Mouse (Mus musculus): Measurements from ENCODE around the gene Tmem258.
A peak's percentile ranks its signal among the peaks of the same experiment; 100 is the strongest.

The Tmem258 gene

DNA sequence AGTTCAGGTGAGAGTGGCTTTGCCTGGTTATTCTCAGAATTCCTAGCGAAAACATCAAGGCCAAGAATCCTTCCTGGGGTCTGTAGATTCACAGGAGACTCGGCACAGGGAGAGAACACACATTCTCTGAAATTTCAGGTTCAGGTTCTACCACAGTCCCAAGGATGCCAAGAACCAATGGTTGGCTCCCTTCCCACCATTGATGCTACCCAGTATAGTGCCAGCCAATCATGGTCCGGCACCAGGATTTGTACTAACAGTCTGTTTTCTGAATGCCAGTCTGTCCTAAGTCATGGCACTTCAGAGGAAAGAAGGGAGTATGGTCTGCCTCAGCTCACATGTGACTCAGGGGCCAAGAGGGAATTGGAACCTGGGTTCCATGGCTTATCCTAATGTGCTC lies 17.9 kb upstream of the Tmem258 start:
- DNase-seq, result no peak

DNA sequence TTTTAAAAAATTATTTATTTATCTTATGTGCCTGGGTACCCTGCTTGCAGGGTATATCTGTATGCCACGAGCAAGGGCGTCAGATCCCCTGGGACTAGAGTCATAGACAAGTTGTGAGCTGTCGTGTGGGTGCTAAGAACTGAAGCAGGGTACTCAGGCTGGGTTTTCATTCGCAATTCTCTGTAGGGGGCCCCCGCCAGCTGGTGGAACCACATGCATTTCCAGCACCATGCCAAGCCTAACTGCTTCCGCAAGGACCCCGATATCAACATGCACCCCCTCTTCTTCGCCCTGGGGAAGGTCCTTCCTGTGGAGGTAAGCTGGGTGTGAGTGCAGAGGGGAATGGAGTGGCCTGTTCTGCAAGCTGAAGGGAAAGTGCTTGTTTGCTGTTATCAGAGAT lies 17.2 kb upstream of the Tmem258 start:
- DNase-seq, result no peak

DNA sequence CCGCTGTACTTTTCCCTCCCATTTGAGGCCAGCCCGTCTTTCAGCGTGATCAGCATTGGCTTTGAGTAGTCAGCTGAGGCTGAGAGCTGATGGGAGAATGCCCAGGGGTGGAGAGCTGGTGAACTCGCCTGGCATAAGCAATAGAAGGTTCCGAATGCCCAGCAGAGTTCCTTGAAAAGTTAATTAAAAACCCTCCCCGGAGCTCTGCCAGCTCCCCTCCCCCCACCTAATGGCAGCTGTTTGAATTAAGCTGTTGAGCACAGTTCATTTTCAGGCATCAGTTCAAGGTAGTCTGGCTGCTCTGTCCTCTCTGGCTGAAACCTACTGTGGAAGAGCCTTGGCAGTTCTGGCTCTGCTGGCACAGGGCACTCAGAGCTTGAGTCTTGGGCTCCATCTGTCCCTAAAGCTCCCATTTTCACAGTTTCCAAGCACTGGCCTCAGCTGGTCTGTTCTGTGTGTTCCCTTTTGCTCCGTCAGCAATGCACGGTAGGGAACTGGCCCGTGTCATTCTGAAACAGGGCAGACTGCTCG lies 15.5 kb upstream of the Tmem258 start:
- peak; percentile 95 for DNase-seq

DNA sequence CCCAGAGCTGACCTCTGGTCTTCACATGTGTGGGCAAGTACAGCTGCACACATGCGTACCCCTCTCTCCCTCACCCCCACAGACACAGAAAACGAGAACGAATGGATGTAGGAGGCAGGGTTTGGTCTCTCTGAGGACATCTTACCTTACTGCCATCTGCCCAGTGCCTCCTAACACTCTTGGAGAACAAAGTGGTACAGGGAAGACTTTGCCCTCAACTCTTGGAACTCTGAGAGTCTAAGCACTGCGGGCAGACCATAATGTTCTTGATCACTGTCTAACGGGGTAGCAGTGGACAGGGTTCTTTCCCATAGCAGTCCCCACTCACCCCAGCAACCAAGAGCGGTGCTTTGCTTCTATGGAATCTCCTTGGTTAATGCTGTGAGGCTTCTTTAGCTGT lies 14.8 kb upstream of the Tmem258 start:
- DNase-seq, result peak; percentile 35

DNA sequence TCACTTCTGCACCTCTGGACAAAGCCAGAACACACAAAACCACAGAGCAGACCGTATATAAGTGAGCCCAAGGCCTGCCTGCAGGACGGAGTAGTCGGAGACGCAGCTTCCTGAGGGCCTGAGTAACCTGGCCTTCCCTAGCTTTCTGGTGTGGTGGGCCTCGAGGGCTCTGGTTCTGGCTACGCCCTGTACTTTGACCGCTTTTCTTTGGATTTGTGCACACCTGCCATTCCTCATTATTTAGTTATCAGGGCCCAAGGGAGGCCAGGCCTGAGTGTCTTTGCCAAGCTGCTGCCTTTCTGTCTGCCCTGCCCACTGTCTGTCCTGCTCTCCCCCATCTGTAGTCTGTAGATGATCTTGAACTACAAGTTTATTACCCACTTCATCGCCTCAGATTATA lies 13.9 kb upstream of the Tmem258 start:
- no peak for DNase-seq

DNA sequence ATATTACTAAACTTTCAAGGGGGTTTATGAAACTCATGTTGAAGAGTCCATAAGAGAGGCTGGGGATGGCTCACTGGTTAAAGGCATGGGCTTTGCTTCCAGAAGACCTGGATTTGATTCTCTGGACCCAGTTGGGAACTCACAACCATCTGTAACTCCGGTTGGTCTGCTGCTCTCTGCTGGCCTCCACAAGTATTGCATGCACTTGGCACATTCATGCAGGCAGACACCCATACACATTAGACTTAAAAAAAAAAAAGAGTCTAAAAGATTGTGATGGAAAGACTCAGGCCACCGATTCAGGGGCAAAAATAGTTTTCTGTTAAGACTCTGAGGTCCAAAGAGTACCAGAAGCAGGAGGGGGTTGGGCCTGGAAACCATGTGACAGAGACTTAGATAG lies 13.0 kb upstream of the Tmem258 start:
- peak; percentile 76 for DNase-seq

DNA sequence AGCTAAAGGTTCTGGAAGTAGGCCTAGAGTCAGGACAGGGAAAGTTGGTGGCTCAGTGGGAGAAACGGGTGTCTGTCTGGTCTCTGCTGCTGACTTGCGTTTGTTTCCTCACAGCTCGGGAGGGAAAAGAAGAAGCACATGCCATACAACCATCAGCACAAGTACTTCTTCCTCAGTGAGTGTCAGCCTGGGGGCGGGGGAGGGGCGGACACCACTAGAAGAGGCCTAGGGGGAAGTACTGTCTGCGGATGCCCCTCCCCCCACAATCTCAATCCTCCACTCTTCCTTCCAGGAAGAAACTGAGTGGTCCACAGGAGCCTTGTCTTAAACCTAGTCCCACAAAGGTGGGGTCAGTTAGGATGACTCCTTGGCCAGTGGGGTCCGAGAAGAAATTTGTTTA lies 12.5 kb upstream of the Tmem258 start:
- DNase-seq, result no peak

DNA sequence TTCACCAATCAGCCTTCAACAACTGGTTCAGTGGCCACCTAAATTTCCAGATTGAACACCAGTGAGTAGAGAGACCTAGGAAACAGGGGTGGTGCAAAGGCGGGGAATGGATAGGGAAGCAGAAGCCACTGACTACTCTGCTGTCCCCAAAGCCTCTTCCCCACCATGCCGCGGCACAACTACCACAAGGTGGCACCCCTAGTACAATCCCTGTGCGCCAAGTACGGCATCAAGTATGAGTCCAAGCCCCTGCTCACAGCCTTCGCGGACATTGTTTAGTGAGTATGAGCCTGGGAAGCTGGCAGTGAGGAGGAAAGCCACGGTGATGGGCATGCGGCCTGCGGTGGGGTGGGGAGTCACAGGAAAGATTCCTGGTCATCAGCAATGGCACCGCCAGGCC lies 9.5 kb upstream of the Tmem258 start:
- no peak for DNase-seq

DNA sequence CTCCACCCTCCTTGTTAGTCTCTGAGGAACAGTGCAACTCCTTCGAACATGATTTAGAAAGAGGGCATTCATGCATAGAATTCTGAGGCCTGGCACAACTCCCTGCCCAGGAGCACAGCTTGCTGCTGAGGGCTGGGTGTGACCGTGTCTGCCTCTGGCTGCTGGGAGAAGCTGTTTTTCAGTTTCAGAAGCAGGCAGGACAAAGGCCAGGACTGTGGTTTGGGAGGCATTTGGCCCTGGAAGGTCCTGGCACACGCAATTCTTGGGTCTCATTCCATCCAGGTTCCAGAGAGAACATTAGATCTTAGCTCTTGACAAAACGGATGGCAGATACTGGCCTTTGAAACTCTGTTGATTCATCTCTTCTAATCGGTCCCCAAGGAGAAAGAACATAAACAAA lies 8.6 kb upstream of the Tmem258 start:
- peak; percentile 79 for DNase-seq

DNA sequence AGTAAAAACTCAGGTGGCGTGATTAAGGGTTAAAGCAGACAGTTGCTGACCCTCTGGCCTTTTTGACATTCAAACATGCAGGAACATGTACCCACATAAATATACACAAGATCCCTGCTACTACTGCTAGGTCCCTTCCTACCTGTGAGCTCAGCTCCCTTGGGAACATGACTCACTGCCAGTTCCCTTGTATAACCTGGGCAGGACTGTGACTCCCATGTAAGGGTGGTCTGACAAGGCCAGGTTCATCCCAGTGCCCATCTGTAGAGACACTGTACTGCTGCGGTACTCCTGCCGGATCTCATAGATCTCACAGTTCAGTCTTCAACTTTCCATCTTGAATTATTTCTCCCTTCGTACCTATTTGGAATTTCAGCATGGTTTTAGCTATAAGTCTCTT lies 6.7 kb upstream of the Tmem258 start:
- DNase-seq, result no peak

DNA sequence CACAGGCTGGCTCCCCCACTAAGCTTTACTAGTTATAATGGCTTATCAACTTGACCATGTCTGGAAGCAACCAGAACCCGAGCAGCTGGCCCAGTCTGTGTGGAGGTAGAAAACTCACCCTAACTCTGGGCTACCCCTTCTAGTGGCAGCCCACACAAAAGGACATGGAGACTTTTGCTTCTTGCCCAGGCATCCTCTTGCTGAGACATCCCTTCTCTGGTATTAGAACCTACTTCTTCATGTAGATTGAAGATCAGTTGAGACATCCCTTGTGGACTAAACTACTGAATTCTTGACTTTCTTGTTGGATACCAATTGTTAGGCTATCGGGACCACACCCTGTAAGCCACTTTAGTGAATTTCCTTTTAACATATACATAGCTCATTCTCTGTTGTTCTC lies 5.5 kb upstream of the Tmem258 start:
- no peak for DNase-seq

DNA sequence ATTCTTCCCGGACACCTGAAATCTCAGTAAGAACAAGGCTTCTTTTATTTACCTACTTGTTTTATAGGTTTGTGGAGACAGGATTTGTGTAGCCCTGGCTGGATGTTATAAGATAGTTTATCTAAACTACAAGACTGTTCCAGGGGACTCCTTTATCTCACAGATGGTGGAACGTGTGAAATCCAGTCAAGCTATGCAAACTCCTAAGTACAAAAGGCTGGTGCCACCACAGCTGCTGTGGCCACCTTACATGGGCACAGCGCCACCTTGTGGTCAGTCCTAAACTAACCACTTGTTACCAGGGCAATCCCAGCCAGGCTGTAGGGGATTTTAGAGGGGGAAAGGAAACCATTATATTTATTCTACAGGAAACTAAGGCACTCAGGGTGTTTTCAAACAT lies 5.1 kb upstream of the Tmem258 start:
- peak; percentile 61 for DNase-seq

DNA sequence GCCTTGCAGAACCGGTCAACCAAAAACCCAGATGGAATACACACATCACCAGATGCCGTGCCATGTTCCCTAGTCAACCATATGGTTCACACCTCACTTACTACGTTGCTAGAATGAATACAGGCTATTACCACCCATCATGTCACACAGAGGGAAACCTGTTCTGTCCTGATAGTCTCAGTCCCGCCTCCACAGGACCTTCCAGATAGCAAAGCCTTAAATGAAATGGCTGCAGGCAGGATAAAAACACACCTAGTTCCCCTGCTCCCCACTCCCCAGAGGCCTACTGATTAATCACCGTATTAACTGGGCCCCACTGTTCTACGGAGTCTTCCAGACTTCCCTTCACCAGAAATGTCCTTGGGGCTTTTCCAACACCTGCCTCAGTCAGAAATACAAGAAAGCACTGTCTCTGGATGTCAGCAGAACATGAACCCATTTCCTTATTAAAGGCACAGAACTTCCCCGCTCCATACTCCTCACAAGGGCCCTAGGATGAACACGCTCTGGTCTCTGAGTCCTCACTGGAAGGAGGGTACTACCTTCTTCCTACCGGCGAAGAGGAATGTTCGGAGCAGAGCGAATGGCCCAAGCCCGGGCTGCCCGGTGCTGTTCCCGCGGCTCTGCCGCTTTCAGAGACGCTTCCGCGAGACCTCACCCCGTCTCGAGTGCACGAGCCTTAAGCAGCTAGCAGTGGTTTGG lies 517 bp upstream of the Tmem258 start:
- DNase-seq, result no peak

DNA sequence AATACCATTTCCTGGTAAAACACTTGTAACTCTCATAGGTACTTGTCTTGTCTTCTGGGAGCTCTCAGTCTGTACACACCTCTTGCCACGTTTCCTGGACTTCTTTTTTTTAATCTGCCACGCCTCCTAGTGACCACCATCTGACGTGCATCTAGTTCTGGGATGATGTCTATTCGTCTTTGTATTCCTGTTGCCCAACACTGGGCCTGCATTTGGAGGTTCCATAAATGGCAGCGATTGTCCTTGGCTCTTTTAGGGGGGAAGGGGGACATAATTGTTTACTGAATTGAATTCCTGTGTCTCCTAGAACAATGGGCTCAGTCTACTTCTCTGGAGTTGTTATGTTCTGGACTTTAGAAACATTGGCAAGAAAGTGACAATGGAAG lies 795 bp downstream of the Tmem258 start:
- peak; percentile 52 for DNase-seq

DNA sequence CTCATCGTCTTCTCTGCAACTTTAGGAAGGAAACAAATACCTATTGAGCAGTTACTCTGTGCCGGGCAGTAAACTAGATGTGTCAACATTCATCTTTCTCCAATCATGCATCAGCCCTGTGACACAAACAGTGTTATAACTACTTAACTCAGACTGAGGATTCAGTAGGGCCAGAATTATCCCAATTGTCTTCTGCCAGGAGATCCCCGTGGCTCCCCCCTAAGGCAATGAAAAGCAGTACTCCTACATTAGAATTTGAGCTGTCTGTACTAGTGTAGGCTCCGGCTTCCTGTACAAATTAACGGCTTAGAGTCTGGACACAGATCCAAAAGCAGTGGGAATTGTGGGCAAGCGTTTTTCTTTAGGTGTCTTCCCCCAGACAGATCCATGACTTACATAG lies 1.2 kb downstream of the Tmem258 start:
- no peak for DNase-seq

DNA sequence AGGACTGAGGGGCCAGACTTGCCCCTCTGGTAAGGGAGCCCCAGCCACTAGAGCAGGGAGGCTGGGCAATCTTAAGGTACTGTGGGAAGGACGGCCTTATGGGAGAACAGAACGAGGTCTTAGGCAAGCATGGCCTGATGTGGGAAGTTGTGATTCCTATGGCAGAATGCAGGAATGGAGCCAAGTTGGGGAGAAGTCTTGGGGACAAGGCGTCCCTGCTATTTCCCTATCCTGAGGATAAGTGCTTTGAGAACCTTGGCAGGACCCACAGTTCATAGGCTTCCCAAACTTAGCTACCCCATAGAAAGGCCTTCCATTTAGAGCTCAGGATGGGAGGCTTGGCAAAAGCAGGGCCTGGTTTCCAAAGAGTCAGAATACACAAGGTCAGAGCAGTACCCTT lies 5.0 kb downstream of the Tmem258 start:
- no peak for DNase-seq

DNA sequence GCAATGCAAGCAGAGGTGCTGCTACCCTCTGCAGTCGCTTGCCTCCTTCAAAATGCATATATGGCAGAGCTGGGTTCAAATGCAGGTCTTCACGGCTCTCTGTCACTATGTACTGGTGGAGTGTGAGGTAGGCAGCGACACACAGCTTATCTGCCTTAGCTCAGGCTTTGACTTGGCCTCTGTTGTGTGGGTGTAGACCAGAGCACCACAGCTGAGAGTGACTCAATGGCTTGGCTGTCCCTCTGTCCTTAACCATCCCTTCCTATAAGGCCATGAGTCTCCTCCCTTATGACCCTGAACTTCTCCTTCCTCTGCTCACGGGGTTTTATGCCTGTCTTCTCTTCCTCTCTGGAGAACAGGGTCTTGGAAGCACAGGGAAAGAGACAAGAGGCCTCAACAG lies 7.1 kb downstream of the Tmem258 start:
- no peak for DNase-seq

DNA sequence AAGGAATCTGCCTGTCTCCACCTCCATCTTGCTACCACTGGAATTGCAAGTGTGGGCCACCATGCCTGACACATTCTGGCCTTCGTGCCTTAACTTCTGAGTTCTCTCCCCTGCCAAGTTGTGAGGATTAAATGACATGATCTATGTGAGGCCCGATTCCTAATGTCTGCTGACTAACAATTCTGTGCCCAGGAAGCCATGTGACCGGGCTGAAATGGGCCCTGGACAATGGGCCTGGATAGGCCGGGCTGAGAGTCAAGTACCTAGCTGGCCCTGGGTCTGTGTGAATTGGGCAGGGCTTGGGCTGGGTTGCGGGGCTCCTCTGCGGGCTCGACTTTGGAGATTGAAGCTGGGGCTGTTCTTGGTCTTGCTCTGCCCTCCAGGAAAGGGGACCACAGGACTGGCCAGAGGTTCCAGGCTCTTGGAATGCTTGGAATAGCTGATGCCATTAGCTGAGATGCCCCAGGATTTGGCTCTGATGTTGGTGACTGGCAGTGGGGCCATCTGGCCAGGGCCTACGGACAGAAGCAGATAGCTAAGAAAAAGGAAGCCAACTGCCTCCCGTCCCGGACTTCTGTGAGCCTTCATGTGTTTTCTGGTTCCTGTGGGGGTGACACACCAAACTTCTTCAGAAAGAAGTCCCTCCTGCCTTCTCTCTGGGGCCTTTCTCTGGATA lies 10.1 kb downstream of the Tmem258 start:
- no peak for DNase-seq

DNA sequence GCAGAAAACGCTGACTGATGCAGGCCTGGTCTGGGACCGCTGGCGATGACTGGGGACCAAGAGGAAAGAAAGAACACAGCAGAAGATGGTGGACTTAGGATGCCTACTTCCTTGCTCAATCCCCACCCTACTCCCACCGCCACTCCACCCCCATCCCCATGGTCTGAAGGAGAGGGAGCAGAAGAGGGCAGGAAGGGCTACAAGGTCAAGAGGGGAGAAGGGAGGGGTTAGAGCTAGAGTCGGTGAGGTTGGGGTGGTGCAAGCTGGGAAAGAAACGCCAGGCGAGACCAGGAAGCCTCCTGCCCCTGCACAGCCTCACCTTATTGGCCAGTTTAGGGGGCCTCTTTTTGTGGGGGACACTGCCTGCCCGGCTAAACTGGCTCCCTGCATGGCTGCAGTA lies 12.3 kb downstream of the Tmem258 start:
- DNase-seq, result no peak

DNA sequence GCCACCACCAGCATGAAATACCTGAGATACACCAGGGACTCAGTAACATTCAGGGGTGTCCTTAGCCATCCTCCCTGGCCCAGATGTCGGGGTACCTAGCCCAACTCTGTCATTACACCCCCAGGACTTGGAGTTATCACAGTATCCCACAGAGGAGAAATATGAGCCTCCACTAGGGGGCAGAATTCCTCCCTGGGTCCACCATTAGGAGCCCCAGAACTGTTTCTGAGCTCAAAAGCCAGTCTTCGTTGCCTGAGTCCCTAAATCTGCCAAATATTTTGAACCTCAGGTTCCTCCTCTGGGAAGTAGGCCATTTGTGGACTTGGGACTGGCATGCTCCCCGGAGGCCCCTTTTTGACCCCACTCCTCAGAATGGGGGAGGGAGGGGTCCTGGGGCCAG lies 15.3 kb downstream of the Tmem258 start:
- DNase-seq, result no peak

DNA sequence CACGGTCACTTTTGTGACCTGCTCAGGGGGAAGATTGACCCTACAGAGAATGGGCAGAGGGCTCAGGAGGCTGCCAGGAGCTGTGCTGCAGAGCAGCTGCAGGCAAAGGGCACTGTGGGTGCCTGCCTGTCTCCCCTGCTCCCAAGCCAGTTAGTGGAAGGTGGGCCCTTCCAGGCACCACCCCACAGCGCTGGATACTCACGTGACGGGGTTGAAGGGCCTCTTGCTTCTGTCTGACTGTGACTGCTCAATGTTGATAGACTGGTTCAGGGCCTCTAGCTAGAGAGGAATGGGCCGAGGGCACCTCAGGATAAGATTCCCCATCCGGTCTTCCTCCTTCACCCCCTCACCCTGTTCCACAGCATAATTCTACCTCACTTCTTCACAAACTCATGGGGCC lies 15.8 kb downstream of the Tmem258 start:
- DNase-seq, result no peak

DNA sequence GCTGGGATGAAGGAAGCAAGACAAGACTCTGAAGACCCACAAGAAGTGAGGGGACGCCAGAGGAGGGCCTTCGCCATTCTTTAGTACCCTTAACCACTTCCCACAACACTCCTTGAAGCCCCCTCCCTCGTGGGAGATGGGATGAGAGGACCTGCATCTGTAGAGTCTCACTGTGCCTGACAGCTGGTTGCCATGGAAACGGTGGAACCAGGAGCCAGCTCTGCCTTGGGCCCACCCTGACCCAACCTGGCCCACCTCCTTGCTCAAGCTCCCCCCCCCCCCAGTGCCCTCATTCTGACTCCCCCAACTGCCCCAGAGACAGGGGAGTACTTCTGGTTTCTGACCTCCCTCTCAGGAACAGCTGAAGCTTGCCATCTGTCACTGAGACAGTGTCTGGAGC lies 17.8 kb downstream of the Tmem258 start:
- DNase-seq, result no peak

DNA sequence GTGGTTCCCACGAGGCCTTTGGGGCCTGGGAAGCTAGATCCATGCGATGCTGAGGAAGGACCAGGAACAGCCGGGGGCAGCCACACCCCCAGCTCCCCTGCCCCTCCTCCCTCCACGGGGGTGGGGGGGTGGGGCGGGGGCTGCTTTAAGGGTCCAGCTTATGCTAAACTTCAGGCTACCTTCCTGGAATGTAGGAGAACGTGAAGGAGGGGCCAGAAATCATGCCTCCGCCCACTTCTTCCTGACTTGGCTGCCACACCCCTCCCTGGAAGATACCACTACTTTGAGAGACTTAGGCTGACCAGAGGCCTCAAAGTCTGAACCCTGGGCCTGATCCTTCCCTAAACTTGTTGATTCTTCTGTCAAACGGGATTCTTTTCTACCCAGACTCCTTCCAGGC lies 18.8 kb downstream of the Tmem258 start:
- no peak for DNase-seq

DNA sequence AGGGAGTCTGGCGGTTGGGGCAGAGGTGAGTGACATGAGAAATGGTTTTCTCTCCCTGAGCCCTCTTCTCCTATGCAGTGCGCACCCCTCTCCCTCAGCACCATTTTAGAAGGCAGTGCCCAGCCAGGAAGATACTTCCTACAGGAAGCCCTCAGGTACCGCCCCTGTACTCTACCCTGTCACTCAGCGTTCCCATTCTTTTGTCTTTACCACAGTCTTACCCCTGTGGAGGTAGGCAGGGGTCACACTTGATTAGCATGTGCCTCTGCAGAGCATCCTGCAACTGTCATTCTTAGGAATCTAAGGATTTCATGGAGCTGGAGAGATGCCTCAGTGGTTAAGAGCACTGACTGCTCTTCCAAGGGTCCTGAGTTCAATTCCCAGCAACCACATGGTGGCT lies 19.7 kb downstream of the Tmem258 start:
- DNase-seq, result no peak

Measured in kidney, adult 11 months (tissue).